ENCODE assay signal across 20 mouse cellular contexts in genomic region chr10:44444415-44444814, GRCm38 (mm10).
DNase-seq lines count a peak whose midpoint lies in the region; ATAC-seq lines count a peak whose summit lies in the region.
"Had no signal": no experiment of that assay in that cellular context is flagged by ENCODE, and none has a peak within 500 bp of the region (broad histone marks: within the 10 kb centered on the region; RNA-seq: fewer than 3 reads in every experiment).

No protein-coding gene starts in this region.

- peak; percentile 31 for DNase-seq in forebrain, embryonic 14.5 days (ENCODE audit: low spot score)
- DNase-seq in left cerebral cortex, adult 11 months (ENCODE audit: low spot score) = peak; percentile 26
- no peak for DNase-seq in left cerebral cortex, adult 18-20 months (ENCODE audit: low spot score in 2 of 2)
- DNase-seq in layer of hippocampus, adult 9-11 months = no peak
- DNase-seq: adrenal gland, postnatal 10 days; cerebellum, adult 18-20 months; cerebellum, postnatal 14 days; gastrocnemius, postnatal 10 days; heart, adult 2 months; kidney, adult 18-20 months had no signal

- no peaks in the 10 kb centered on the region for H3K9me3 ChIP-seq in forebrain, embryonic 14.5 days (replicated peaks; ENCODE audit: control insufficient read depth, low read length)
- no peaks in the 10 kb centered on the region for H3K9me3 ChIP-seq in forebrain, embryonic 16.5 days (ENCODE audit: control insufficient read depth, low read length)
- H3K9me3 ChIP-seq in hindbrain, embryonic 16.5 days (ENCODE audit: control insufficient read depth, low read length) = no peaks in the 10 kb centered on the region
- H3K9me3 ChIP-seq: embryonic facial prominence, embryonic 15.5 days; forebrain, embryonic 10.5 days; forebrain, embryonic 15.5 days; heart, embryonic 15.5 days; hindbrain, embryonic 15.5 days; intestine, embryonic 15.5 days had no signal

- H3K4me3 ChIP-seq in forebrain, embryonic 14.5 days (ENCODE audit: low read depth, low read length) = no peak overlapping the region
- no peak overlapping the region for H3K4me3 ChIP-seq in forebrain, embryonic 16.5 days (replicated peaks; ENCODE audit: low read length)
- H3K4me3 ChIP-seq in hindbrain, embryonic 16.5 days (ENCODE audit: low read length) = no peak overlapping the region
- H3K4me3 ChIP-seq: embryonic facial prominence, embryonic 15.5 days; erythroblast, embryonic 14.5 days; forebrain, embryonic 10.5 days; forebrain, embryonic 15.5 days; heart, adult 2 months; heart, embryonic 15.5 days; hindbrain, embryonic 15.5 days; intestine, embryonic 15.5 days had no signal

- no peak overlapping the region for H3K9ac ChIP-seq in forebrain, embryonic 14.5 days (ENCODE audit: low read length)
- no peak overlapping the region for H3K9ac ChIP-seq in forebrain, embryonic 16.5 days (replicated peaks; ENCODE audit: low read depth, low read length)
- no peak overlapping the region for H3K9ac ChIP-seq in hindbrain, embryonic 16.5 days (ENCODE audit: low read depth, low read length)
- H3K9ac ChIP-seq: embryonic facial prominence, embryonic 15.5 days; forebrain, embryonic 15.5 days; heart, embryonic 15.5 days; hindbrain, embryonic 15.5 days; intestine, embryonic 15.5 days had no signal

- no peak for ATAC-seq in forebrain, embryonic 14.5 days
- ATAC-seq in forebrain, embryonic 16.5 days = no peak
- ATAC-seq in inflammation-experienced regulatory T-cells, adult 6 months = peak; percentile 5
- no peak for ATAC-seq in hindbrain, embryonic 16.5 days
- ATAC-seq: intestine, embryonic 15.5 days had no signal

- no peak overlapping the region for H3K4me2 ChIP-seq in forebrain, embryonic 14.5 days (ENCODE audit: low read length)
- no peak overlapping the region for H3K4me2 ChIP-seq in forebrain, embryonic 16.5 days (ENCODE audit: low read length)
- no peak overlapping the region for H3K4me2 ChIP-seq in hindbrain, embryonic 16.5 days (ENCODE audit: low read length)
- H3K4me2 ChIP-seq: embryonic facial prominence, embryonic 15.5 days; forebrain, embryonic 15.5 days; hindbrain, embryonic 15.5 days; intestine, embryonic 15.5 days had no signal

- H3K4me1 ChIP-seq in forebrain, embryonic 14.5 days (ENCODE audit: control insufficient read depth, insufficient read depth, low read length) = peaks cover 9% of the 10 kb centered on the region
- peaks cover 10% of the 10 kb centered on the region for H3K4me1 ChIP-seq in forebrain, embryonic 16.5 days (replicated peaks; ENCODE audit: control insufficient read depth, insufficient read depth, low read length)
- H3K4me1 ChIP-seq in hindbrain, embryonic 16.5 days (ENCODE audit: control insufficient read depth, insufficient read depth, low read depth, low read length) = no peaks in the 10 kb centered on the region
- H3K4me1 ChIP-seq: embryonic facial prominence, embryonic 15.5 days; hindbrain, embryonic 15.5 days had no signal

- 8% methylated on average over 4 of the region's 4 CpGs for WGBS in forebrain, embryonic 14.5 days
- 10% methylated on average over 4 of the region's 4 CpGs for WGBS in forebrain, embryonic 16.5 days
- 71% methylated on average over 4 of the region's 4 CpGs for WGBS in hindbrain, embryonic 16.5 days

- no peak overlapping the region for H3K27ac ChIP-seq in forebrain, embryonic 14.5 days (ENCODE audit: low read depth, low read length)
- no peak overlapping the region for H3K27ac ChIP-seq in forebrain, embryonic 16.5 days (ENCODE audit: low read length)
- H3K27ac ChIP-seq in hindbrain, embryonic 16.5 days (ENCODE audit: low read depth, low read length) = no peak overlapping the region
- H3K27ac ChIP-seq: embryonic facial prominence, embryonic 15.5 days; forebrain, embryonic 15.5 days; heart, adult 2 months; heart, embryonic 15.5 days; hindbrain, embryonic 15.5 days; intestine, embryonic 15.5 days had no signal

- H3K36me3 ChIP-seq in forebrain, embryonic 14.5 days (ENCODE audit: control insufficient read depth, insufficient read depth, low read length) = no peaks in the 10 kb centered on the region
- no peaks in the 10 kb centered on the region for H3K36me3 ChIP-seq in forebrain, embryonic 16.5 days (ENCODE audit: control insufficient read depth, insufficient read depth)
- no peaks in the 10 kb centered on the region for H3K36me3 ChIP-seq in hindbrain, embryonic 16.5 days (ENCODE audit: control insufficient read depth, insufficient read depth, low read length)
- H3K36me3 ChIP-seq: forebrain, embryonic 10.5 days; forebrain, embryonic 15.5 days; heart, embryonic 15.5 days; hindbrain, embryonic 15.5 days; intestine, embryonic 15.5 days had no signal

- no peaks in the 10 kb centered on the region; the same call in 1 of the 2 replicates for H3K27me3 ChIP-seq in forebrain, embryonic 14.5 days (replicated peaks; ENCODE audit: control insufficient read depth, insufficient read depth, low read length)
- peaks cover 3% of the 10 kb centered on the region; the same call in 1 of the 2 replicates for H3K27me3 ChIP-seq in forebrain, embryonic 16.5 days (replicated peaks; ENCODE audit: control insufficient read depth, insufficient read depth, low read length)
- H3K27me3 ChIP-seq in hindbrain, embryonic 16.5 days (replicated peaks; ENCODE audit: control insufficient read depth, insufficient read depth, low read length) = no peaks in the 10 kb centered on the region
- H3K27me3 ChIP-seq: embryonic facial prominence, embryonic 15.5 days; forebrain, embryonic 15.5 days; heart, embryonic 15.5 days; hindbrain, embryonic 15.5 days; intestine, embryonic 15.5 days had no signal

Comparison
In these comparisons a context has a peak if more than half of its experiments do, and no peak if none do; other contexts are left out.
1. DNase-seq: peak in forebrain, embryonic 14.5 days (single experiment) and left cerebral cortex, adult 11 months (single experiment); none in left cerebral cortex, adult 18-20 months (0 of 2) and layer of hippocampus, adult 9-11 months (single experiment).